Mouse (Mus musculus): ENCODE results near the gene Akna.

GRCm38 (mm10) chr4:63343608-63344007, 59.5 kb downstream of the Akna start:
- TF ChIP-seq CTCF (IDR thresholded peaks at IDR 0.05; ENCODE audit: low read depth, low read length) (no peak), POLR2A (IDR thresholded peaks at IDR 0.05; ENCODE audit: extremely low read depth, insufficient read depth, low read length) (no peak)
